Mouse (Mus musculus) intestine, postnatal 0 days (tissue): ENCODE results near the gene Misp. TPM values are rescaled to one million over a fixed set of nuclear protein-coding genes. Genes with fewer than 3 reads are reported as not detected.

ENCODE experiments used
- ATAC-seq: fragments of 200-750 bp; cut with Nextera tagmentation; 2 replicates; pipeline ENCODE4 v1.8.0; 2017; ENCODE audit warnings: mild to moderate bottlenecking, moderate TSS enrichment, moderate library complexity
- H3K27ac ChIP-seq: fragments of 300-500 bp; sonication (generic); 2 replicates; pipeline ENCODE4 v1.5.1; 2014; ENCODE audit warnings: mild to moderate bottlenecking, low read depth, low read length, moderate library complexity
- H3K27me3 ChIP-seq: fragments of 300-500 bp; sonication (generic); replicated peaks from 2 replicates; pipeline ENCODE4 v1.6.1; 2014; ENCODE audit warnings: low read length, mixed read lengths; ENCODE audit not compliant: control insufficient read depth, insufficient read depth
- H3K36me3 ChIP-seq: fragments of 300-500 bp; sonication (generic); 2 replicates; pipeline ENCODE4 v1.6.1; 2014; ENCODE audit warnings: mild to moderate bottlenecking, moderate library complexity; ENCODE audit not compliant: control insufficient read depth, insufficient read depth
- H3K4me1 ChIP-seq: fragments of 300-500 bp; sonication (generic); replicated peaks from 2 replicates; pipeline ENCODE4 v1.6.1; 2014; ENCODE audit warnings: antibody characterized with exemption, low read length, mixed read lengths; ENCODE audit not compliant: control insufficient read depth, insufficient read depth
- H3K4me2 ChIP-seq: fragments of 300-500 bp; sonication (generic); replicated peaks from 2 replicates; pipeline ENCODE4 v1.6.1; 2014; ENCODE audit warnings: low read depth, mild to moderate bottlenecking, moderate library complexity
- H3K4me3 ChIP-seq: fragments of 300-500 bp; sonication (generic); 2 replicates; pipeline ENCODE4 v1.5.1; 2014; ENCODE audit warnings: low read depth, low read length
- H3K9ac ChIP-seq: fragments of 300-500 bp; sonication (generic); 2 replicates; pipeline ENCODE4 v1.6.1; 2014; ENCODE audit warnings: mild to moderate bottlenecking, low read depth, low read length
- H3K9me3 ChIP-seq: fragments of 300-500 bp; sonication (generic); 2 replicates; pipeline ENCODE4 v1.6.1; 2016; ENCODE audit warnings: mixed run types; ENCODE audit not compliant: control insufficient read depth
- CTCF ChIP-seq: sonication (generic); IDR thresholded peaks from 2 replicates; pipeline ENCODE4 v1.5.1; 2016; ENCODE audit warnings: low read depth, mild to moderate bottlenecking, control low read depth, antibody characterized with exemption, moderate library complexity
- WGBS: fragments of 180-500 bp; shearing (Covaris S2); extraction: QIAGEN DNeasy Blood & Tissue Kit; methylation state at CpG from one replicate; pipeline ENCODE4 v1.1.7; 2014; 5-methylcytosine and 5-hydroxymethylcytosine counted together
- polyA plus RNA-seq: library from polyadenylated mRNA; unstranded; fragments of >200 nt; fragmentation: Nextera tagmentation; extraction: Ambion mirVana; gene quantifications from 2 replicates; pipeline ENCODE4 v1.2.1, GENCODE M21; 2015

The Misp gene
- polyA plus RNA-seq, 1 experiment from 2014 or later, result 254 TPM

DNA sequence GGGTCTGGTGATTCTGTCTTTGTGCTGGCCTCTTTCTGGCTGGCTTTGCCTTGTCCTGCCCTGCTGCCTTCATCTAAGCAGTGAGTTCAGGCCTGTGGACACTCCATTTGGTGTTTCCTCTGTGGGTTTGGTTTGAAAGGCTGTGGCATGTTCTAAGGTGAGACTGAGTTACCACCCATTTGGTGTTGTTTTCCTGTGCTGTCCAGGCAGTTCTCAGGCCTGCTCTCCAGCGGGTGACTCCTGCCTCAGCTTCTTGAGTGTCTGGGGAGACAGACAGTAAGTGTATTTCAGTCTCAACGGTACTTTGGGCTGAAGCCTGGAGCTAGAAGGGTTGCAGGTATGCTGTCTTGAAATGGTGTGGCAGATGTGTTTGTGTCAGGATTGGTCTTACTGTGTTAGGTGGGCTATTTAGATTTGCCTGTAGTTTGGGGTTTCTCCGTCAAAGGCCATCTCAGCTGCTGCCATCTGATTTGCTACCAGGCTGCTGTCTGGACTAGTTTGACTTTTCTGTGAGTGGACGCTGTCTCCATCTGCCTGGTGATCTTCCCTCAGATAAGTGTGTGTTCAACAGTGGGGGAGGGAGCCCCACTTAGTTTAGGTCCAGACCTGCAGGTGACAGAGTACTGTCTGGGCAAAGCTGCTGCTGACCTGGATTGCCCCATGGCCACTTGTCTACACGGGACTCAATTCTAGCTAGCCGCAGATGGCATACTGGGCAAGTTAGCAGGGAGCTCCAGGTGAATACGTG is 36.1 kb downstream of the Misp start:
- Histone ChIP-seq H3K36me3 (peaks cover 47% of the 10 kb centered on the region), H3K9me3 (no peaks in the 10 kb centered on the region), H3K27me3 (no peaks in the 10 kb centered on the region), H3K27ac (peak overlapping the region; percentile 100), H3K9ac (peak overlapping the region; percentile 96), H3K4me1 (peaks cover 17% of the 10 kb centered on the region), H3K4me3 (peak overlapping the region; percentile 88), H3K4me2 (peak overlapping the region; percentile 90)
- WGBS, result 9% methylated on average over 7 of the region's 7 CpGs
- ATAC-seq, result no peak
- TF ChIP-seq CTCF, result no peak

DNA sequence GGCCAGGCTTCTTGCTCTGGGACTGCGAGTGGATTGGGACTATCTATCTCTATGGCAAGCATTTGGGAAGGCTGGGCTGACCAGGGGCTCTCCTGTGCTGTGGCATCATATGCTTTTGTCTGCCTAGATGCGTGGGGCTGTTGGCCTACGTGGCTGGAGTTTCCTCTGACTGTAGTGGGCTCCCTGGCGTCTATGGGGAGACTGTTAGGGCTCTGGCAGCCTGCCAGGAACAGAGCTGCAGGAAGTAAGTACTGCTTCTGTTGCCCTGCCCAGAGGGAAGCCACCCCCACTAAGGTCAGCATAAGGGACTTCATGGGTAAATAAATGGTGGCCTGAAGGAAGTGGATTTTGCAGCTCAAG is 36.6 kb downstream of the Misp start:
- H3K9ac ChIP-seq, result peak overlapping the region; percentile 96
- no peaks in the 10 kb centered on the region for H3K27me3 ChIP-seq
- peaks cover 11% of the 10 kb centered on the region for H3K4me1 ChIP-seq
- WGBS, result 2% methylated on average over 4 of the region's 4 CpGs
- H3K4me2 ChIP-seq, result peak overlapping the region; percentile 90
- H3K36me3 ChIP-seq, result peaks cover 52% of the 10 kb centered on the region
- no peak for ATAC-seq
- no peak for TF ChIP-seq CTCF
- no peaks in the 10 kb centered on the region for H3K9me3 ChIP-seq
- H3K4me3 ChIP-seq, result peak overlapping the region; percentile 88
- H3K27ac ChIP-seq, result peak overlapping the region; percentile 100

DNA sequence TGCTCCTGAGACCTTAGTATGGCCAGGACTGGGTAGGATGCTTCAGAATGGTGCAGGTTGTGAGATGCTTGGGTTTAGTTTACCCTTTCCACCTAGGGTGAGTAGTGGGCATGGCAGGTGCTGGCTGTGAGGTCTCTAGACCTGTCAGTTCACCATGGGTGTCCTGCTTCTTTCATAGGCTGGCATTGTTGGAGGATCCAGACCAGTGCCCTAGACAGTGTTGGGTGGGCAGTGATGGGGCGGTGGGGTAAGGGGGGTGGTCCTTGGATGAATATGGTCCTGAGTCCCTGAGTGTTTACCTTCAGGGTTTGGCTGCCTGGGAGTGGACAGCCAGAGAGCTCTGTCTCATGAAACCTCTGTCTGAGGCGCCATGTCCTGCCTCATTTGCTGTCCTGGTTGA is 37.1 kb downstream of the Misp start:
- H3K4me1 ChIP-seq, result peaks cover 7% of the 10 kb centered on the region; the same call in 1 of the 2 replicates
- 16% methylated on average over 2 of the region's 2 CpGs for WGBS

DNA sequence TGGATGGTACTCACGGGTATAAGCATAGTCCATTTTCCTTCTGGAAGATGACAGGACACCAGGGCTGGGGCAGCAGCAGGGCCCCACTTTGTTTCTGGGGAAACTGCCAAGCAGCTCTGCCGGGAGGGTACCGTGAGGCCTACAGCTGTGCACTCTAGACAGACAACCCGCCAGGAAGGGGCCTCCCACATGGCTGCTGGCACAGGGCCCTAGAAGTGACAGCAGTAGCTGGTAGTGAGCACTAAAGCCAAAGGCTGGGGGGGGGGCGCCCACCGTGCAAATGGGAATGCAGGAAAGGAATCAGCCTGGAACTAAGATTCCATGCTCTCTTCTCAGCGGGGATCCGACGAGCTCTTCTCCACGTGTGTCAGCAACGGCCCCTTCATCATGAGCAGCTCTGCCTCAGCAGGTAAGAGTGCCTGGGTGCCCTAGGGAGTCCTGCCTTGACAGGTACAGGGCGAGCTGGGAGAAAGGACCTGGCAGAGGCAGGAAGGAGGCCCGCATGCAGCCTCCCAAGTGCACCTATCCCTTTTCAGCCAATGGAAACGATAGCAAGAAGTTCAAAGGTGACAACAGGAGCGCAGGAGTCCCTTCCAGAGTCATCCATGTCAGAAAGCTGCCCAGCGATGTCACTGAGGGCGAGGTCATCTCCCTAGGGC is 37.8 kb downstream of the Misp start:
- Histone ChIP-seq H3K9me3 (no peaks in the 10 kb centered on the region), H3K27ac (peak overlapping the region; percentile 31; the same call in 1 of the 2 replicates), H3K27me3 (no peaks in the 10 kb centered on the region), H3K4me2 (peak overlapping the region; percentile 90), H3K9ac (no peak overlapping the region), H3K36me3 (peaks cover 63% of the 10 kb centered on the region), H3K4me1 (0 out of 2 replicates have a peak, but pooled peaks cover 5% of the 10 kb centered on the region), H3K4me3 (no peak overlapping the region)
- TF ChIP-seq CTCF, result no peak
- ATAC-seq, result no peak
- 20% methylated on average over 16 of the region's 17 CpGs for WGBS

More for the DNA sequence above, 37.1 kb downstream of the Misp start:
- Histone ChIP-seq H3K9ac (no peak overlapping the region), H3K27me3 (no peaks in the 10 kb centered on the region), H3K36me3 (peaks cover 57% of the 10 kb centered on the region), H3K4me3 (peak overlapping the region; percentile 88; the same call in 1 of the 2 replicates), H3K9me3 (no peaks in the 10 kb centered on the region), H3K27ac (peak overlapping the region; percentile 100; the same call in 1 of the 2 replicates), H3K4me2 (peak overlapping the region; percentile 90)
- no peak for TF ChIP-seq CTCF
- ATAC-seq, result no peak

DNA sequence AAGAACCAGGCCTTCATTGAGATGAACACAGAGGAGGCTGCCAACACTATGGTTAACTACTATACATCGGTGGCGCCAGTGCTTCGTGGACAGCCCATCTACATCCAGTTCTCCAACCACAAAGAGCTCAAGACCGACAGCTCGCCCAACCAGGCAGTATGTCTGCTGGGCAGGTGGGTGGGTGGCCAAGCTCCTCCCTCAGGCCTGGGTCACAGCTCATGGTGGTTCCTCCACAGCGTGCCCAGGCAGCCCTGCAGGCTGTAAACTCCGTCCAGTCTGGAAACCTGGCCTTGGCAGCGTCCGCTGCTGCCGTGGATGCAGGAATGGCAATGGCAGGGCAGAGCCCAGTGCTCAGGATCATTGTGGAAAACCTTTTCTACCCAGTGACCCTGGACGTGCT is 38.3 kb downstream of the Misp start:
- H3K27ac ChIP-seq, result peak overlapping the region; percentile 22
- no peaks in the 10 kb centered on the region for H3K9me3 ChIP-seq
- no peak overlapping the region for H3K4me3 ChIP-seq
- no peak overlapping the region for H3K9ac ChIP-seq
- WGBS, result 70% methylated on average over 11 of the region's 11 CpGs
- TF ChIP-seq CTCF, result no peak
- peaks cover 68% of the 10 kb centered on the region for H3K36me3 ChIP-seq
- no peaks in the 10 kb centered on the region for H3K27me3 ChIP-seq
- no peak for ATAC-seq
- 0 out of 2 replicates have a peak, but pooled peaks cover 5% of the 10 kb centered on the region for H3K4me1 ChIP-seq
- H3K4me2 ChIP-seq, result no peak overlapping the region

DNA sequence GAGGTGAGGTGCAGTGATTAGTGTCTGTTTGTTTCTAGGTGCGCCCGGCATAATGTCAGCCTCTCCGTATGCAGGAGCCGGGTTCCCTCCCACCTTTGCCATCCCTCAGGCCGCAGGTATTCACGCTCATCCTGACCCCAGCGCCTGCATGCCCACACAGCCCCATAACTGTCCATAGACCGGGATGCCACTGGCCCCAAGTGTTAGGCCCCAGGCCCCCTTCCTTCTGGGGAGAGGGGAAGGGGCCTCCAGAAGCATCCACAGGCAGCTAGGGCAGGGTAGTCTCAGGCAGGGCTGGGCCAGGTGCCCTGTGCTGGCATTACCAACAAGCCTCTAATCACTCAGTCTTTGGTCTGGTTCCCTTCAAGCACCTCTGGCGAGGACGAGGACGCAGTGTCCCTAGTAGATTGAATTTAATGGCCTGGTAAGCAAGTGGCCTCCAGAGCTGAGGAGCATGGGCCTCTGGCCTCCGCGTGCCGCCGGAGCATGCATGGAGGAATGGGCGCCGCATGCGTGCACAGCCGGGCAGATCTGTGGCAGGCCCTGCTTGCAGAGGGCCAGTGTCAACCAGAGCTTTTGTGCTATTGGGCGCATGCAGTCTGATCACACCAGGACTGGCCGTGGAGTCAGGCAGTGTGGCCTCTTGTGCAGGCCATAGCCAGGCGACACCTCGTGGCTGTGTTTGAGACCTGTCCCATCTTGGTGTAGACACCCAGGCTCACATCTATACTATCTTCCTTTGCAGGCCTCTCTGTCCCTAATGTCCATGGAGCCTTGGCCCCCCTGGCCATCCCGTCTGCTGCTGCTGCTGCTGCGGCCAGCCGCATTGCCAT is 39.5 kb downstream of the Misp start:
- Histone ChIP-seq H3K4me2 (no peak overlapping the region), H3K9me3 (no peaks in the 10 kb centered on the region), H3K27ac (peak overlapping the region; percentile 22; the same call in 1 of the 2 replicates), H3K4me1 (0 out of 2 replicates have a peak, but pooled peaks cover 5% of the 10 kb centered on the region), H3K4me3 (no peak overlapping the region), H3K9ac (no peak overlapping the region), H3K27me3 (no peaks in the 10 kb centered on the region), H3K36me3 (peaks cover 72% of the 10 kb centered on the region)
- 84% methylated on average over 26 of the region's 26 CpGs for WGBS
- no peak for ATAC-seq
- TF ChIP-seq CTCF, result no peak
